Mouse (Mus musculus) megakaryocyte, embryonic 14.5 days (primary cell): ENCODE data around the gene Olfr1462.

Experiments
- FLI1 ChIP-seq: IDR thresholded peaks from 2 replicates; pipeline ENCODE4 v1.6.1; 2012; ENCODE audit warnings: low read length, inconsistent platforms, mixed read lengths
- GATA1 ChIP-seq: IDR thresholded peaks from 3 replicates; pipeline ENCODE4 v1.6.1; 2012; ENCODE audit warnings: mixed read lengths, low read length, inconsistent platforms, borderline replicate concordance

DNA sequence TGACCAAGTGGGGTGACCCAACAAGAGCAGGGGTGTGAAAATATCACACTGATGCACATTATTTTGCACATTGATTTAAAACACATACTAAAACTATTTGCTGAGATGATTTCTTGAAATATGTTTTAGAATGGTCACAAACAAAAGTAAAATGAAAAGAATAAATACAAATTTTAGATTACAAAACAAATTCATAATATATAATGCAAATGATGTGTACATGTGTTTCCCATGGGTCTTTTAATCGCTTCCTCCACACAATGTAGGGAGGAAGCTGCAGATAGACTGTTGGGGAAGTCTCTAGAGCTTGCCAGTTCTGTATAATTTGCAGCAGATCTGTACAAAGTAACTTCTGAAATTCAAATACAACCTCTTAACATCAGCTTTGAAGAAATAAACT is 22.8 kb upstream of the Olfr1462 start, which contains the start of gene Olfr1461:
- TF ChIP-seq GATA1 (no peak), FLI1 (no peak)
